Mouse (Mus musculus) lung, postnatal 4 days (tissue): ENCODE data around the gene Dhdds.
"Not testable (repeated sequence)": the region's sequence is repeated elsewhere in the genome, so short reads cannot be mapped to it uniquely, and the experiment has no call there.

Experiments
- DNase-seq, 2 experiments: peaks; one replicate each; pipeline ENCODE4 v3.0.0; 2021

The Dhdds gene

GRCm38 (mm10) chr4:134002903-134003302 is 2.2 kb upstream of the Dhdds start:
- no peak for DNase-seq

- DNase-seq = no peak
Measured at GRCm38 (mm10) chr4:134002246-134002645, 1.5 kb upstream of the Dhdds start.

- DNase-seq = no peak
Measured at GRCm38 (mm10) chr4:134001710-134002109, 992 bp upstream of the Dhdds start.

GRCm38 (mm10) chr4:133994697-133995096 is 6.0 kb downstream of the Dhdds start:
- no peak for DNase-seq

GRCm38 (mm10) chr4:133991087-133991660 is 9.5 kb downstream of the Dhdds start:
- DNase-seq = no peak

- DNase-seq = no peak
Measured at GRCm38 (mm10) chr4:133990035-133990434, 10.7 kb downstream of the Dhdds start.

GRCm38 (mm10) chr4:133988289-133988688 is 12.4 kb downstream of the Dhdds start:
- not testable (repeated sequence) for DNase-seq

- no peak for DNase-seq
Measured at GRCm38 (mm10) chr4:133982936-133983335, 17.8 kb downstream of the Dhdds start.

GRCm38 (mm10) chr4:133980496-133980895 is 20.2 kb downstream of the Dhdds start:
- no peak for DNase-seq

- DNase-seq = no peak
Measured at GRCm38 (mm10) chr4:133978021-133978711, 22.6 kb downstream of the Dhdds start.

- no peak for DNase-seq
Measured at GRCm38 (mm10) chr4:133971741-133972140, 29.0 kb downstream of the Dhdds start.

- DNase-seq = no peak
Measured at GRCm38 (mm10) chr4:133970876-133971275, 29.8 kb downstream of the Dhdds start.

- DNase-seq = no peak
Measured at GRCm38 (mm10) chr4:133970196-133970595, 30.5 kb downstream of the Dhdds start.

- DNase-seq = no peak
Measured at GRCm38 (mm10) chr4:133969114-133969770, 31.5 kb downstream of the Dhdds start.

GRCm38 (mm10) chr4:133968150-133968921 is 32.4 kb downstream of the Dhdds start, which contains the start of gene Hmgn2:
Hmgn2 (minus strand) TSS chr4:133968650.
- peak; percentile 53 to 66 for DNase-seq

- peak; percentile 92 to 93 for DNase-seq
Measured at GRCm38 (mm10) chr4:133967866-133968149, 32.9 kb downstream of the Dhdds start.

GRCm38 (mm10) chr4:133967138-133967865 is 33.4 kb downstream of the Dhdds start:
- DNase-seq = peak; percentile 99

- DNase-seq = no peak
Measured at GRCm38 (mm10) chr4:133966271-133966940, 34.3 kb downstream of the Dhdds start.

- DNase-seq = no peak
Measured at GRCm38 (mm10) chr4:133962566-133962965, 38.2 kb downstream of the Dhdds start.

- DNase-seq = no peak
Measured at GRCm38 (mm10) chr4:133958884-133959283, 41.8 kb downstream of the Dhdds start.

- DNase-seq = no peak
Measured at GRCm38 (mm10) chr4:133956358-133956757, 44.4 kb downstream of the Dhdds start.

GRCm38 (mm10) chr4:133946736-133947135 is 54.0 kb downstream of the Dhdds start:
- no peak for DNase-seq
